Mouse (Mus musculus) cerebellum, adult 8-10 months (tissue): ENCODE data around the gene Cabp1.
A peak's percentile ranks its signal among the peaks of the same experiment; 100 is the strongest.
"Not testable (repeated sequence)": the region's sequence is repeated elsewhere in the genome, so short reads cannot be mapped to it uniquely, and the experiment has no call there.

Experiments
- DNase-seq: peaks from one replicate; pipeline ENCODE4 v3.0.0; 2022

The Cabp1 gene

GRCm38 (mm10) chr5:115170150-115170549 lies 24.0 kb downstream of the Cabp1 start:
- DNase-seq: no peak

DNA sequence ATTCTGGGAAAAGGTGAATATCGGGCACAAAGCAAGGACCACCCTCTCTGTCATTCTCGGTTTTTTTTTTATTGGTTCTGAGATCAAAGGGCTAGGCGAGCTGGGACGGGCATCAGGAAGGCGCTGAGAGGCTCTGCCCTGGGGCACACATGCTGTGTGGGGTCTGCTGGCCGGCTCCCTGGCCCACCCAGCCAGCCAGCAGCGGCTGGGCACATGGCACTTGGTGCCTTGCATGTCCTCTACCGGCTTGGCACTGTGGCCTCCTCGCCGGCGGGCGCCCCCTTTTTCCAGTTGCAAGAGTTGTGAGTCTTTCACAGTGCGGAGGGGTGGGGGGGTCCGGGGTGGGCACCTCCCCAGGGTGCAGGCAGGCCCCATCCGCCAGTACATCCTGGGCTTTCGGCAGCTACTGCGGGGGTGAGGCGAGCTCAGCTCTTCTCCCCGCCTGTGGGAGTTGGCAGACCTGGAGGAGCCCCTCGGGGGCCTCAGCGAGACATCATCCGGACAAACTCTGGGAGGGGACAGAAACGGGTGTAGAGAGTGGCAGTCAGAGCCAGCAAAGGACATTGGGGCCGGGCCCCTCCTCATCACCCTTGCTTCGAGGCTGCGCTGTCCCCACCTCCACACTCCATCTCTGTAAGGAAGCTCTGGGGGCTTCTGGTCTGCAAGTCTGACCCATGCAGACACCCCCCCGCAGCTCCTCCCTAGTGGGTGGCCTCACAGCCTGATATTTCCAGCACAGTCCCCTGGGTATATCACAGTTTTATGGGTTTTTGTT lies 25.4 kb downstream of the Cabp1 start:
- no peak for DNase-seq

DNA sequence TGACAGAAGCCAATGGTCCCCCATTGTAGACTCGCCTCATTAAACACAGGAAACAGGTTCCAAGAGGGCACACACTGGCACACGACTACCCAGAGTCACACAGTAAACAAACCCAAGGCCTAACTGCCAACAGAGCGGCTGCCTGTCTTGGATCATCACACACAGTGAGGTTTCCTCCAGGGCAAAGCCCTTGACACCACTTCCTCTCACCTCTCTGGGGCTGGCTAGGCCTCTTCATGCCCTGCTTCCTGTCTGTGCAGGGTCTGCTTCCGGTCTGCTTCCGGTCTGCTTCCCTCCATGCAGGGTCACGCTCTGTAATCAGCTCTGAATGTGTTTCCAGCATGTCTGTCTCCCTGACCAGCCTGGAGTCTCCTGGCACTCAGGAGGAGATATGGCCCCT lies 26.8 kb downstream of the Cabp1 start:
- DNase-seq: no peak

GRCm38 (mm10) chr5:115166815-115167194 lies 27.4 kb downstream of the Cabp1 start:
- no peak for DNase-seq

GRCm38 (mm10) chr5:115165895-115166814 lies 28.0 kb downstream of the Cabp1 start:
- no peak for DNase-seq

- no peak for DNase-seq
These were observed 28.8 kb downstream of the Cabp1 start for GRCm38 (mm10) chr5:115165351-115165750.

DNA sequence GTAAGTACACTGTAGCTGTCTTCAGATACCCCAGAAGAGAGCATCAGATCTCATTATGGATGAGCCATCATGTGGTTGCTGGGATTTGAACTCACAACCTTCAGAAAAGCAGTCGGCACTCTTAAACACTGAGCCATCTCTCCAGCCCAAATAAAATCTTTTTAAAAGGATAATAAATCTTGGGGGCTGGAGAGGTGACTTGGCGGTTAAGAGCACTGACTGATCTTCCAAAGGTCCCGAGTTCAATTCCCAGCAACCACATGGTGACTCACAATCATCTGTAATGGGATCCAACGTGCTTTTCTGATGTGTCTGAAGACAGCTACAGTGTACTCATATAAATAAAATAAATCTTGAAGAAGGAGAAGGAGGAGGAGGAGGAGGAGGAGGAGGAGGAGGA lies 29.7 kb downstream of the Cabp1 start:
- DNase-seq: not testable (repeated sequence)

GRCm38 (mm10) chr5:115163563-115163962 lies 30.6 kb downstream of the Cabp1 start:
- peak; percentile 55 for DNase-seq

GRCm38 (mm10) chr5:115161940-115162279 lies 32.3 kb downstream of the Cabp1 start:
- not testable (repeated sequence) for DNase-seq

GRCm38 (mm10) chr5:115161064-115161939 lies 32.9 kb downstream of the Cabp1 start:
- DNase-seq: no peak

GRCm38 (mm10) chr5:115160655-115161054 lies 33.5 kb downstream of the Cabp1 start:
- no peak for DNase-seq

GRCm38 (mm10) chr5:115159165-115159564 lies 35.0 kb downstream of the Cabp1 start:
- no peak for DNase-seq

GRCm38 (mm10) chr5:115158040-115158983 lies 35.9 kb downstream of the Cabp1 start, which contains the start of gene Mlec:
Mlec (minus strand) TSS chr5:115158179.
- peak; percentile 99 for DNase-seq

DNA sequence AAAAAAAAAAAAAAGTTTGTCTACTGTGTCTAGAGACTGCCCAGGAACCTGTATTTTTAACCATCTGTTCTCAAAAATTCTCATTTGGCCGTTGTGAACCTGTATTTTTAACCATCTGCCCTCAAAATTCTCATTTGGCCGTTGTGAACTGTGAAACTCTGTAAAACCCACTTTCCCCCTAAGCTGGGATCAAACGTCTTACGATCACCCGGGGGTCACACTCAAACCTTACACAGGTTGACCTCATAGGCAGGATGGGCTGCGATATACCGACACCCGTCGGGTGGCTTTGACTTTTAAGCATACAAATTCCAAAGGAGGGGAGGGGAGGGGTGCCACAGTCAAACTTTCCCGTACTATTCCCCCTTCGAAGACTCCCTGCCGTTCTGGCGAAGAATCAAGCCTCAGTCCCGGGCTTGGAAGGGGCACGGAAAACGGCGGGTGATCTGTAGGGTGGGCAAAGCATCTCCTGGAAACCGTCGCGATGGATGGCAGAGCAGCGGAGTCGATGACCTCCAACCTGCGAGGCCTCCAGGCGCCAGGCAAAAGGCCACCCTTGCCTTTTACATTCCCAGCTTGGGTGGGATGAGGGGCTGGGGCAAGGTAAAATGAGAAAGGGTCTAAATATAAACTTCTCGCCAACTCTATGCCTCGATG lies 37.1 kb downstream of the Cabp1 start:
- DNase-seq: peak; percentile 46

DNA sequence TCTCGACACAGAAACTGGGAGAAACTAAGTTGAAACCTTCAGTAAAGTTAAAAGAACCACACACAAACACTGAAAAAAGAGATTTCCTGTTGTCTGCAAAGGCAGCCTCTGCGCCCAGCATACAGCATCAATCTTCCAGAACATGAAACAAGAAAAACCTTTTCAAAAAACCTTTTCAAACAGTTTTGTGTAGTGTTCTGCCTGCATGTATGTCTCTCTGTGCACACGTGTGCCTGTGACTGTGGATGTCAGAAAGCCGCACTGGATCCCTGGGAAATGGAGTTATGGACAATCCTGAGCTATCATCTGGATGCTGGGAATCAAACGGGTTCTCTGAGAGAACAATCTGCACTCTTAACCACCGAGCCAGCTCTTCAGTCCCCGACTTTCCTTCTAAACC lies 37.8 kb downstream of the Cabp1 start:
- DNase-seq: no peak

- no peak for DNase-seq
These were observed 38.4 kb downstream of the Cabp1 start for GRCm38 (mm10) chr5:115155831-115156230.

DNA sequence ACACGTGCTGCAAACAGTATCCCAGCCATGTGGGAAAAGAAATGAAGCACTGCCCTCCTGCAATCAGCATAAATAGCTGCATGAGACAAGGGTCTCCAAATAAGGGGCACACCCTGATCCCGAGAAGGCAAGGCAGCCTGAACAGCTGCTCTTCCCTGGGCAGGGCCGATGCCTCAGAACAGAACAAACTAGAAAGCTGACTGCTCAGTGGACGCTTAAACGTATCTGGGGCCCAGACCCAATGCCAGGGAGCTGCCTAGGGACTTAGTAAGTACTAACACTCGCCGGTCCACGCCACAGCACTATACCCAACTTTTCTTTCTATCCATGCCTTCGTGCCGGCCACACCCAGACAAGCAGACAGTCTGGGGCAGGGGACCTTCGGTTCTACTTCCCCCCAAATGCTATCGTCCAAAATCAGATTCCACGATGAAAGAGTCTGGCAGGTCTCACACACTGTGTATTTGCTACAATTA lies 39.0 kb downstream of the Cabp1 start:
- DNase-seq: no peak

- no peak for DNase-seq
These were observed 41.8 kb downstream of the Cabp1 start for GRCm38 (mm10) chr5:115152132-115152956.

DNA sequence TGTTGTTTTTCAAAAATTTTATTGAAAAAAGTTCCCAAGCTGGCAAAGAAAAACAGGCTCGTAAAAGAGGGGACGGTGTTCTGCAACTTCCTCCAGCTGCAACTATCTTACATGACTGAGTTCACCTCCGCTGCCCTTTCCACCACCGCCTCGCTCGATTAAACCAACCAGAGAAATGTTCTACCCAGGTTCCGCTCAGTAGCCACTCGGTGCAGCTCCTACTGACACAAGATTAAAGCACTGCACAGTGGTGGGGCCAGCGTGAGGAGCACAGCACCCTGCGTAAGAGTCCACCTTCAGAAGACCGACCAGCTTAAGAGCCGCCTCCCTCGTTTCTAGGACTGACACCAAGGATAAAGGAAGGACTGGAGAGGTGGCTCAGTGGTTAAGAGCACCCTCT lies 42.7 kb downstream of the Cabp1 start:
- no peak for DNase-seq

DNA sequence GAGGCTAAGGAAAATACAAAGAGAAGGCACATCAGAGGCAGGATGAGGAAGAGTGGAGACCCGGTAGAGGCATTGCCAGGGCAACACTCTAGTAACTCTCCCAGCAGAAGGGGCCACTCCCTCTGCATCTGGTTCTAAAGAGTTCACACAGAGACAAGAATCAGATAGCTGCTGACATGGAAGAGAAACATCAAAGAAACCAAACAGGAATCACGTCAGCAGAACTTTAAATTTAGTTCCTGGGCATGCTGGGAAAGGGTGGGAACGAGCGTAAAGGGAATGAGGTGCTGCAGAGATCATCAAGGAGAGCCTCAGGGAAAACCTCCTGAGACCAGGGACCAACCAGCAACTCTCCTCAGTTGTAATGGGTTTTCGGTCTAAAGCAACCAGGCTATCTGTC lies 43.2 kb downstream of the Cabp1 start:
- no peak for DNase-seq
